Mouse (Mus musculus): ENCODE measurements at regions not wholly inside any gene's neighbourhood (a gene's known extent, or its start where the extent isn't known, plus 50 kb on each side); places are given as distances from the start of the nearest gene placed in this dataset.

DNA sequence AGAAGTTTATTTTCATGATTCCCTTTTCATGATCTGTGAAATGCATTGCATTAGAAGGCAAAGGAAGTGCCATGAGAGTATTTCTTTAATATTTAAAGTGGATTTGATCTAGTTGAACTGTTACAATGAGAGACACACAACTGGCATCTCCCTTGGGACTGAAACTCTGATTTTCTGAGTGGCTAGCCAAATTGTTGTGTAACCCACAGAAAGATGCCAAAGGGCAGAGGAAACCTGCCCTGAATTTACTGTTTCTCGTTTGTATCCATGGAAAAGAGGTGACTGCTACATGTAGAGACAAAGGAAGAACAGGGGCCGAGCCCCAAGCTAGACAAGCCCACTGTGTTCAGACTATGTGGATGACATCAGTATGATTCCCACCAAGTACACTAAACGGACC is 360.4 kb upstream of the Cited2 start:
- DNase-seq (ENCODE audit: low spot score), result no peak

DNA sequence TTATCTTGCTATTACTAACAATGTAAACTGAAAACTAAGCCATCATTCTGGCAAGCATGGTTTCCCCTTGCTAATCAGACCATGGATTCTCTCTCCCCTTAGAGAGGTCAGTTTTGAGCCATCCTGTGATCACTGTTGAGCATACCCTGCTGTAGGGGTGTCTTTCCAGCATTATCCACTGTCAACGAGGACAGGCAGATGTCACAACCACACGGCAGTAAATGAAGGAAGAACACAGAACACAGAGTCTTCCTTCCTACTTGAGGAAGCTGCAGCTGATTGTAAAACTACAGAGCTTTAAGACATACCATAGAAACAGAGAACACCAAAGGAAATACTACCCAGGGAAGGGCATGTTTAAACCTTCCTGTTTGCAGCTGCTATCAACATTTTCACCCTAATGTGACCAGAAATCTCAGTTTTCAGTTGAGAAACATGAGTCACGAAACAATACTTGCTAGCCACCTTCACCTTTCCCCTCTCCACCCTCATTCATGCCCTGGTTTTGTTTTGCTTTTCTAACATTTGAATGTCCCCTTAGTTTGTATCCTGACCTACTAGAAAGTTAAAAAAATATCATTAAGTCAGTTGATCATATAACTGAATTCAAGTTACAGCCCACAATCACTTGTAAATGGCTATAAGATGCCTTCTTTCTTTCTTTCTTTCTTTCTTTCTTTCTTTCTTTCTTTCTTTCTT is 356.8 kb upstream of the Cited2 start:
- no peak for DNase-seq (ENCODE audit: low spot score)

DNA sequence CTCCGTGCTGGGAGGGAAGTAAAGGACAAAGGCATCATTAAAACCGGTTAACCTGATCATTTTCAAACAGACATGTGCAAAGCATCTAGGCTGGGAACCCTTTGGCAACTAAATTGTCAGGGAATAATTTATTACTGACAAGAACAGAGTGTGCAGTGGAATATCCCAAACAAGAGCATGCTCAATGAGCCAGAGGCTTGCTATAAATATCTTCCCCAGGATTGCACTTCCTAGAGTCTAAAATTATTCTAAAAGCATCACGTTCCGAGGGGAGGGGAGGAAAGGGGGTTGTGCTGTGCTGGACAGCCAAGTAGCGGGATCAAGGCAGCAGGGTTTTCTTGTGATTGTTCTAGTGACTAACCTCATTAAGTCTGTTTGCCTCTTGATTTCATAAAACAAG is 356.0 kb upstream of the Cited2 start:
- no peak for DNase-seq (ENCODE audit: low spot score)

DNA sequence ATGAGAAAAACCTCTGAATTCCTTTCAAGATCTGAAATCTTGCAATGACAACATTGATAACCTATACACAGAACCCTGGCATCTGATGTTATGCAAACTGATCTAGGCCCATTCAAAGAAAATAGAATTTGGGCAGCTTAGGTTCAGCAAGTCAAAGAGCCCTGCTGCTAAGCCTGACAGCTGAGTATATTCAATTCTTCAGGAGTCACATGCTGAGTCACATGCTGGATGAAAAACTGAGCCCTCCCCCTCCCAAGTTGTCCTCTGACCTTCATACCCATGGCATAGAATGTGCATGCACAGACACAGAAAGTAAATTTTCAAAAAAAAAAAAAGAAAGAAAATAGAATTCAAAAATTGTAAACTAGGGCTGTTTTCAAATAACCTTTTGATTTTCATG is 355.6 kb upstream of the Cited2 start:
- no peak for DNase-seq (ENCODE audit: low spot score)

DNA sequence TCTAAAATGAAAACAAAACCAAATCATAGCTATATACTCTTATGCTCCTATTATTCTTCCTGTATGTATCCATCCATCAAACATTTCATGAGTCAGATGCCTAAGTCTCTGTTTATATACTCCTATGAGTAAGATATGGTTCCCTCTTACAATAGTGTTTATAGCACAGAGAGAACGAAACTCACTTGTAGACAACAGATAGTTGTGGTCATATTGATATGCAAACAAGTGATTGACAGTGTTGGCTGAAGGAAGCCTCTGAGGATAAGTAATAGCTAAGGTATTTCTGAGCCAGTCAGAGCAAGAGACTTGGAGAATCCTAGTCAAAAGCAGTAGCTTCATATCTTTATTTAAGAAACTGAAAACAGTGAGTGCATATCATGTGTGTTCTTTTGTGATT is 354.4 kb upstream of the Cited2 start:
- DNase-seq (ENCODE audit: low spot score), result no peak

DNA sequence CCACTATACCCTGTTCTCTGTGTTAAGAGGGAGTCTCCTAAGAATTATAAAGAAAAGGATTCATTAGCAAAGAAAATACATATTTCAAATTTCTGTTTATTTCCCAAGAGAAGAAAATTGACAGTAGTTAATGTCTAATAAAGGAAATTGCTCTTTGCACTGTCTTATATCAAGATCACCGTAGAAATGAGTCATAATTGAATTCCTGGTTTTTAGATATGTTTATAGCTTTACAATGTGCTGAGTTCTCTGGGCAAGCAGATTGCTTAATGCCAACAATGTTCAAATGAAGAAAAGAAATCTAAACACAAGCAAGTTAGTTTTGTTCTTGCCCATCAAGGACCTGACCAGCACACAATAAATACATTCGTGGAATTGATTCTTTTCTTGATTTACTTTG is 350.1 kb upstream of the Cited2 start:
- no peak for DNase-seq (ENCODE audit: low spot score)

DNA sequence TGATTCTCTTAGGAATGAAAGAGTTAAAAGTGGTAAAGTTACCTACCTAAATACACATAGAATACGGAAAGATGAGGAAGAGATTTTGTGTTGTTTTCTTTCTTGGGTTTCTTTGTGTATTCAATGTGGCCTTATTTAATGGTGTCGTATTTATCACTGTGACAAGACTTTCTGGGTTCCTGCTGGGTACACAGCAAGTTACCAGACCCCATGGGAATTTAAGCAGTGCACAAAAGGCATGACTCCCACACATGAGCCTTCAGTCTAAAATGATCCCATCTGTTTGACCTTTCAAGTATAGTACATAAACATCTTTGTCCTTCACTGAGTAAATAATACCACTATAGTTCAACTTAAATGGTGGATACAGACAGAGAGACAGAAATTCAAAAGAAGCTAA is 349.0 kb upstream of the Cited2 start:
- no peak for DNase-seq (ENCODE audit: low spot score)

DNA sequence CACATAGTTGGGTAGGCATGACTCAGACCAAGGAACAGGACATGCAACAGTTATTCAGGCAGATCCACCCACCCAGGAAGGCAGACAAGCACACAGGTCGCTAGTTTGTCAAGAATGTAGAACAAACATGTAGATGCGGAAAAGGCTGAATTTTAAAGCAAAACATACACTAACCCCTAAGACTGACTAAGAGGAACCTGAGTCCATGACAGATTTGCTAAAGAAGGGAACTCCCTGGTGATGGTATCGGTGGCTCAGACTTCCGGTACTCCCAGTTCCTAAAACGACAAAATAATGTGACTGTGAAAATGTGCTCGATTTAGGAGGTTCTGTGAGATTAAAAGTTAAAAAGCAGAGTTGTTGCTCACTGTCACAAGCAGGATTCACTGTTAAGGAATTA is 340.0 kb upstream of the Cited2 start:
- DNase-seq (ENCODE audit: low spot score), result no peak

DNA sequence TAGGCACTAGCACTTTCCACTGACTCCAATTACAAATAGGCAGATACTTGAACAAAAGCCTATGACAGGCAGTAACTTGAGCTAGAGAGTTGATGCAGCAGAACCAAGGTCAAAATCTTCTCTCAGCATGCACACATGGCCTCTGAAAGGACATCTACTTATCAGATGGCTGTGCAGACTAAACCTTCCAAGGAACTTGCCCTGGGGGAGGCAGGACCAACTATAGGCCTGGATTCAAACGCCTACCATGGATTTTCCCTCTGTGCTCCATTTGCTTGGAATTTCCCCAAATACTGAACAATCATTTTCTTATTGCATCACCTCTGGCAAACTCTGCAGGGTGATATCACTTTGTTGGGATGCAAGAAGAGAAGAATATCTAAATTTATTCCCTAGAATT is 337.8 kb upstream of the Cited2 start:
- DNase-seq (ENCODE audit: low spot score), result no peak

DNA sequence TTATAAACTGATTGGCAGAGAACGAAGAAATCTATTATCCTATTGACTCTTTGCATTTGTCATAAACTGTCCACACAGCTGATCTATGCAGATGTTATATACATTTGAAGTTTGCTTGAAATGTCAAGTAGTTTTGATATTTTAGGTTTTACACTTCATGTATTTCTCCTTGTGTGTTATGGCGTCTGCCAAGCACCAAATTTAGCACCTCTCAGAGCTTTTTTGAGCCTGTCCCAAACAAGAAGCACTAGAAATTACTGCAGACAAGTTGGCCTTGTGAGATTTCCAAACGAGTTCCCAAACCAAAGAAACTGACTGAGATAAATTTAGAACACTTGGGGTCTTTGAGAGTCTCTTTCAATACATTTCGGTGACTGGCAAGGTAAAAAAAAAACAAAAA is 335.7 kb upstream of the Cited2 start:
- DNase-seq (ENCODE audit: low spot score), result no peak

DNA sequence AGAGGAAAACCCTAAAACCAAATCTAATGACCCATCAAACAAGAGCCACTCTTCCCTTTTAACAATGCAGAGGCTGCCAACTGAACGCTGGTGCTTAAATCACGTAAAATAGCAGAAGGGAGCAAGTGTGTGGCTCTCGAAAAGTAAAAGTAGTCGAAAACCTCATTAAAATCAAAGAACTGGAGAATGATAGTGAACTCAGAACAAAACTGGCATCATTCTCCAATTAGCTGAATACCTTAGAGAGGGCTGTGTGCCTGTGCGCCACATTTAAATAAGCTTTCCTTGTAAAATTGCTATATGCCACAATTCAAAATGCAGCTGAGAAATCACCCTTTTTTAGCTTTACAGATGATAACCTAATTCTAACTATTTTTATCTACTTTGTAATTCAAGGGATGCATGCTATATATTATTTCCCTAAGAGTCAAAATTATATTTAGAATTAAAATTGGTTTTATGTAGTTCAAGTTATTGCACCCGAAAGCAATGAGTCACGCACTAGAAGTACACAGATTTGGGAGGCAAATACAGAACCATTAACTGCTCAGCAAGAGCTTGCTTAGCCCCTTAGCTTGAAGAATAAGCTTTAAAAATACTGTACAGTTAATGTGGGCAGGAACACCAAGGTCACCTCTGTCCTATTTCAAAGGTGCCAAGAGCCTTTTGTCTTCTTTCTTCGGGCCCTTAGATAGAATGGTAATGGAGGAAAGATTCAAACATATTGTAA is 327.4 kb upstream of the Cited2 start:
- DNase-seq (ENCODE audit: low spot score), result no peak

DNA sequence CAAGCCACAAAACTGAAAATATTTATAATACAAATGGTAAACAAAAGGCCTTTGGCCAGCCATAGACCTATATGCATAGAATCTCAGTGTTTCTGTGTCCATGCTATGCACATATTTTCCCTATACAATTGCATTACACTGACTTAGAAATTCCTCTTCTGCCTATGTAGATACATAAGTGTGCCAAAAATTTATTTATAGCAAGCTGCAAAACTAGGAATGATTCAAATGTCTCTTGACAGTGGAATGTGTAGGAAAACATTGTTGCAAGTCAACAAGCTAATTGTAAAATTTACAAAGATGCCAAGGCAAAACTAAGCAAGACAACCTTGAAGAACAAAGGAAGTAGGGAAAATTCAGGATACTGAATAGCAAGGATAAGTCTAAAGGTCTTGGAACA is 319.1 kb upstream of the Cited2 start:
- DNase-seq (ENCODE audit: low spot score), result no peak

DNA sequence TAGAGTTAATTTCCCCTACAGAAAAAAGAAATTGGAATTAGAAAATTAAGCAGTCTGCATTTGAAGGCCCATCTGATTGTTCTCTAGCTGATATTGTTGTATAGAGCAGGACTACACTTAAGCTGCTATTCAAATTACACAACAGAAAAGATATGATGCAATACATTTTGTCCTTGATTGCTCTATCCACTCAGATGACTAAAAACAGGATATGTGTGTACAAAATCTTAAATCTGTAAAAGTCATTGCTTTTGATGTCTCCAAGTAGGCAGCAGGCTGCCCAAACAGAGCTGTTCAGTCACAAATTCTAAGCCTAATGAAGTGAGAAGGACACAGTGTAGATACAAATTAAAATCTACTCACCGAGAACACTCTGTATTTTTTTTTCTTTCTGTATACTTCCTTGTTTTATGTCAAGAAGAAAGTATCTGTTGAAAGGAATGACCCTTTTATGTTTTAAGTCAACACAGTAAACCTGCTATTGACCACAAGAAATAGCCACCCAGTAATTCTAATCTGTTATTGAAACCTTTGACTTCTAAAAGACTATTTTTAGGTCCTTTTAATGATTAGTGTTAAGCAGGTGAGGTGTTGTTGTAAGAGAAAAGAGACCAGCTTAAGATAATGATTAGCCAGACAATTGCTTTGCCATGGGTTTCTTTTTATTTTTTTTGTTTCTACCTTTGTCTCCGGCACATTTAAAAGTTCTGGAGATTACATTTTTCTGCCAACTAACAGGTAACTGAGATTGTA is 315.0 kb upstream of the Cited2 start:
- no peak for DNase-seq (ENCODE audit: low spot score)

DNA sequence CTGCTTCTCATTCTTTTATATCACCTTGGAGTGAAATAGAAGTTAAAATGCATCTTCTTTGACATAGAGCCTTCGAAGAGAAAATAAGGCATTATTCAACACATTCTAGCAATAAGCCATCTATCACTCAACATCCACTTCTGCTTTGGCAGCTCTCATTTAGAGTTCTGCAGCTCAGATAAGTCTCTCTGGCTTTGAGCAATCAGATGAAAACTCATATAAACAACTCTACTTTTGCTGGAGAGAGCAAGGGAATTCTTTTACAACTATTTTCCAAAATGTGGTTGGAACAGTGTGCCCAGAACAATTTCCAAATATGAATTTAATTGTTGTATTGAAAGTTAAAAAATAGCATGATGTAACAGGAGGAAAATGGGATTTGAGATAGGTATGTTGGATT is 314.2 kb upstream of the Cited2 start:
- no peak for DNase-seq (ENCODE audit: low spot score)

DNA sequence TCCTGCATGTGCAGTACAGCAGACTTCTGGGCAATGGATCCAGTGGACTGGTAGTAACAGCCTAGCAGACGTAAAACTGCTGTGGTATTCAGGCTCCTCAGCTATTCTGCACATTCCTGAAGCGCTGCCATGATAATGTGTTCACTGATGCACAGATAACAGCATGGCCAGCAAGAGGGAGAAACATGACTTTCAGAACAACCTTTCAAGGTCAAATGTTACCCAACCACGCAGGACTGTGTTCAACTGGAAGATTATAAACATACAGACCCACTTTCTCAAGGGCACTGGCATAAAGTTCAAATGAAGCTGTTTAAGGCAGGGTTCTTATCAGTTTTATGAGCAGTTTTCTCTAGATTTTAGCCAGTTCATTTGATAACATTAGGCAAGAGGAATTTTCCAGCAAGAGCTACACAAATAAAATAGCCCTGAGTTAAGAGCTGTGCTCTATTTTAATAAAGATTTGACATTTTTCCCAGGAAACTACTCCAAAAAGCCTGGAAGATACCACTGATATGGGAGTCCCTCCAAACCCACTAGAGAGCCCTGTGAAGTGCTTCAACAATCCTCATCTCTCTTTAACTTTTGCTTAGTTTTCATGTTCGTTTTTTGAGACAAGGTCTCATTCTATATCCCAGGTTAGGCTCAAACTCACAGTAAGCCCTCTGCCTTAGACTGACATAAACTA is 311.6 kb upstream of the Cited2 start:
- DNase-seq (ENCODE audit: low spot score), result no peak

DNA sequence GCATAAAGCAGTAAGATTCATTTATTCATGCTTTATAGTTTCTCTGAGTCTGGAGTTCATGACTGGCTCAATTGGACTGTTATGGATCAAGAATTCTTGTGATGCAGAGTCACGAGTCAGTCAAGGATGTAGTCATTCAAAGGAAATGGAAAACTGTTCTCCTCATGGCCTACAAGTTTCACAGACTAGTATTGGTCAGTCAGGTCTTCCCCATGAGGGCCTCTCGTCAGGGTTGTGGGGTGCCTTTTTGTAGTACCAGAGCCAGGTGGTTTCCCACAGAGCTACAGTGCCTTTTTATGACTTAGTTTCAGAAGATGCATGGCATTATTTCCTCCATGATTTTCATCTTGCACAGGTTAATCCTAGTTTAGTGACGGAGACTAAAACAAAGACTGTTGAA is 307.9 kb upstream of the Cited2 start:
- no peak for DNase-seq (ENCODE audit: low spot score)

DNA sequence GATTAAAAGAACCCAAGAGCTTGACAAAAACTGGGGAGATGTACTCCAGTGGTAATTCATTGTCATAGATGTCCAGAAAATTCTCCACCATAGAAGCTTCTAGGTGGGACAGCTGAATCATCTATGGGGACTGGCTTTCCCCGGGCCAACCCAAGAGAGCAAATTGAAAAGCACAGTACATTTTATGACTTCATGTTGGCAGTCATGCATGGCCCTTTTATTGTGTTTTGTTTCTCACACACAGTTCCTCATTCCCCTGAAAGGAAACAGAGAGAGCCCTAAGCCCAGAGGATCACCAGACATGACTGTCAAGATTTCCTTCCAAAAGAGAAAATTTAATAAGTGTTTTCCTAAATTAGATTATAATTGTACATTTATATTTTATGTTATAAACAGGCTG is 306.9 kb upstream of the Cited2 start:
- no peak for DNase-seq (ENCODE audit: low spot score)

DNA sequence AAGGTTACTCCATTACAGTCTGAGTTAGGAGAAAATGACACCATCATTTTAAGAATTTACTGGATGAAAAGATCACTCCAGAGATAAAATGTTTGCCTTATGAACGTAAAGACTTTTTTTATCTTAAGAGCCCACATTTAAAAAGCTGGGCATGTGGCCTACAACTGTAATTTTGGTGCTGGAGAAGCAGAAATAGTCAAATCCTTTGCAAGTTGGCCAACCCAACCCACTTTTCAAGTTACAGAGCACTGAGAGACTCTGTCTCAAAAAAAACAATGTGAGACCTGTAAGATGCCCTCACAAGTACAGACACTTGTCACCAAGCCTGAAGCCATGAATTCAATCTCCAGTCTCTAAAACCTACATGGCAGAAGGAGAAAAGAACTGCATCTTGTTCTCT is 305.6 kb upstream of the Cited2 start:
- no peak for DNase-seq (ENCODE audit: low spot score)

DNA sequence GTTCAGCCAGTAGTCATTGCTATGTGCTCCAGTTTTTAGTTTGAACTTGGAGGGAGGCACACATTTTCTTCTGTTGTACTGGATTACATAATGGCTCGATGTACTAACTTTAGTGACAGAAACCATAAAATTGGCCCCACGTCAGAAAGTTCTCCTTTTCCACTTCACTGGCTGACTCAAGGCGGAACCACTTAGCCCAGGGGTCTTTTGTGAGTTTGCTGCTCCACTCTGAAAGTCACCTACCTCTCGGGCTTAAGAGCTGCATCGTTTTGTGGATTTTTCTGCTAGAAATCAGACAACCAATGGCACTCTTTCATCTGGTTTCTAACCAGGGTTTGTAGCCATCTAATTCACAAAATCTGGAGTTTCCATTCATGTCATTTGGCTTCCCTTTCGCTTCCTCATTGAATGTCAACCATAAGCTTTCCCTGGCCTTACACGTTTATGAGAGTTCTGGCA is 304.8 kb upstream of the Cited2 start:
- peak; percentile 4 for DNase-seq (ENCODE audit: low spot score)

DNA sequence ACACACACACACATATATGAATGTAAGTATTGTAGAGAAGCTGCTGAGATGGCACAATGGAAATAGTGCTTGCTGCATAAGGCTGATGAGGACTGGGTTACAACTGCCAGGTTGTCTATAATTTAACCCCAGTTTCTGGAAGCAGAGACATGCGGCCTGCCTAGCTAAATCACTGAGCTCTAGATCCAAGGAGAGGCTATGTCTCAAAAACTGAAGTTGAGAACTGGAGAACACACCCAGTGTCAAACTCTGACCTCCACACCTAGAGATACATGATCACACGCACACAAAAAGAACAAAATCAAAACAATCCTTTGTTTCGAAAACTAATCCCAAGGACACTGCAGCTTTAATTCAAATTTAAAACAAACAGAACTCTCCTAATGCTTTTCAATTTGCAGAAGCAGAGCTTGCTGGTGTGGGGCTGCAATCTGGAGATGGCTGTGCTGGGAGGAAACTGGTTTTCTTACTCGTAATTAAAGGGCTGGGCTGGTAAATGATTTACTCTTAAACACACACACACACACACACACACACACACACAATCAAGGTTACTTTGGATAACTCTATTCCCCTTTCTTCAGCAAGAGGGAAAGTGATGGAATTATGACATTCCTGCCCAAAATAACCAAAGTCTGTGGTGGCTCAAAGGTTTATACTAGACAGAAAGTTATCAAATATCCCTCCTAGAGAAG is 299.3 kb upstream of the Cited2 start:
- DNase-seq (ENCODE audit: low spot score), result no peak

DNA sequence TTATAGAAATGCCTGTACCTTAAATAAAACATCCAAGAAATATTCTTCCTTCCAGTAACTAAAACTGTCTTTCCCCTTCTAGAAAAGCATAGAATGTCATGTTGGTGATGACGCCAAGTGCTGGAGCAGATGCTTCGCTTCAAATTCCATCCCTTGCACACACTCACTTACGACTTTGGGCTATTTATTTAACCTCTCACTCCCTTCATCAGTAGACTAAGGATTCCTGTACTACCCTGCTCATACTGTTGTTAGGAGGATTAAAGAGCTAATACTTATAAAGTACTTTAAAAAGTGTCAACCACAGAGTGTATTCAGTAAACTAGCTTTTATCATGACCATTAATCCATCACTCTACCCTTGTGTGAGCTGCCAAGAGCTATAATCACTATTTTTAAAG is 296.8 kb upstream of the Cited2 start:
- DNase-seq (ENCODE audit: low spot score), result no peak

DNA sequence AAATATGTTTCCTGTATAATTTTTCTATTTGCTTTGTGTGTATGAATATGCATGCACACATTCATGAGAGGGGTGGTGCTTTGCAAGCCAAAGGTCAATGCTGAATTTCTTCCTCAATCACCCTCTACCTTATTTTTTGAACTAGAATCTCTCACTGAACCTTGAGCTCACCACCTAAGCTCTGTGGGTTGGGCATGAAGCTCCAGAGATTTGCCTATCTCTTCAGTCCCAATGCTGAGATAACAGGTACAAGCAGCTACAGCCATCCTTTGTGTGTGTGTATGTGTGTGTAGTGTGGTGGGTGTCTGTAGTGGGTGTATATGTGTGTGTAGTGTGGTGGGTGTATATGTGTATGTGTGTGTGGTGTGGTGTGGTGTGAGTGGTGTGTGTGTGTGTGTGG is 295.7 kb upstream of the Cited2 start:
- DNase-seq (ENCODE audit: low spot score), result no peak
